In the genomic region with DNA sequence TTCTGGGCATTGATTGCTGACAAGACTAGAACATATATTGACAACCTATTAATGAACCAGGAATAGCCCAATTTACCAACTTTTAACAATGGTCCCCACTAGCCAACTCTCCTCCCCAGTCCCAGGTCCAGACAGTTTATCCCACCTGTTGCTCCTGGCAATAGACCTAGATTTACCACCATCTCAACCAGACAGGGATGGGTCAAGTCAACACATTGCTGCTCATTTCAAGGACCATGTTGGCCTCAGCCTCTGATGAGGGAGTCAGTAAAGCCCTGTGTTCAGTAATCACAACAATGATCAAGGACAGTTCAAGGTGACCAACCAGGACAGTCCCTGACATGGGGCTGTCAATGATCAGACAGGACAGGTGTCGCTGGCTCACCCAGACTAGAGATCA, we compare ENCODE assay signal across 23 mouse cellular contexts.
DNase-seq lines count a peak whose midpoint lies in the region; ATAC-seq and TF ChIP-seq lines count a peak whose summit lies in the region.
"Had no signal": no experiment of that assay in that cellular context is flagged by ENCODE, and none has a peak within 500 bp of the region (broad histone marks: within the 10 kb centered on the region; RNA-seq: fewer than 3 reads in every experiment).

No protein-coding gene starts in this region.

- peaks cover 7% of the 10 kb centered on the region for H3K4me1 ChIP-seq in heart, adult 2 months (ENCODE audit: control insufficient read depth, insufficient read depth, low read length)
- H3K4me1 ChIP-seq in heart, embryonic 11.5 days (ENCODE audit: control insufficient read depth, insufficient read depth, low read length) = peaks cover 23% of the 10 kb centered on the region; the same call in 1 of the 2 replicates
- H3K4me1 ChIP-seq: embryonic facial prominence, embryonic 12.5 days had no signal

- no peaks in the 10 kb centered on the region for H3K36me3 ChIP-seq in heart, adult 2 months (ENCODE audit: control insufficient read depth, insufficient read depth, low read length)
- H3K36me3 ChIP-seq in heart, embryonic 11.5 days (ENCODE audit: control insufficient read depth, insufficient read depth, low read length) = no peaks in the 10 kb centered on the region
- H3K36me3 ChIP-seq in myocyte (ENCODE audit: control insufficient read depth, insufficient read depth) = no peaks in the 10 kb centered on the region
- H3K36me3 ChIP-seq: embryonic facial prominence, embryonic 10.5 days; embryonic facial prominence, embryonic 12.5 days; forebrain, embryonic 15.5 days; G1E had no signal

- H3ac ChIP-seq in myocyte (ENCODE audit: control insufficient read depth, insufficient read length) = no peak overlapping the region

- no peak overlapping the region for H3K4me2 ChIP-seq in heart, embryonic 11.5 days
- peak overlapping the region; percentile 18 for H3K4me2 ChIP-seq in myocyte (ENCODE audit: low read depth)
- H3K4me2 ChIP-seq: embryonic facial prominence, embryonic 12.5 days; forebrain, embryonic 13.5 days; forebrain, embryonic 15.5 days had no signal

- 100% methylated on average over 1 of the region's 1 CpGs for WGBS in heart, adult 2 months
- 85% methylated on average over 1 of the region's 1 CpGs for WGBS in heart, embryonic 11.5 days (ENCODE audit: insufficient replicate concordance)

- no peak overlapping the region for H3K9ac ChIP-seq in heart, adult 2 months (ENCODE audit: low read depth, low read length)
- H3K9ac ChIP-seq in heart, embryonic 11.5 days (ENCODE audit: low read depth, low read length) = no peak overlapping the region
- H3K9ac ChIP-seq: embryonic facial prominence, embryonic 12.5 days; forebrain, embryonic 13.5 days; forebrain, embryonic 15.5 days had no signal

- H3K27ac ChIP-seq in heart, adult 2 months = no peak overlapping the region
- H3K27ac ChIP-seq in heart, embryonic 11.5 days (ENCODE audit: low read depth, low read length) = peak overlapping the region; percentile 84; the same call in 1 of the 2 replicates
- H3K27ac ChIP-seq: embryonic facial prominence, embryonic 10.5 days; embryonic facial prominence, embryonic 12.5 days; forebrain, embryonic 13.5 days; forebrain, embryonic 15.5 days had no signal

- TF ChIP-seq CTCF in heart, adult 2 months (IDR thresholded peaks at IDR 0.05) = no peak

- no peak for TF ChIP-seq EP300 in heart, adult 2 months (IDR thresholded peaks at IDR 0.05; ENCODE audit: insufficient read depth, low read depth, low read length)

- no peak for ATAC-seq in heart, embryonic 11.5 days (replicated peaks; ENCODE audit: insufficient number of reproducible peaks, low FRiP score, low TSS enrichment)
- ATAC-seq: activated CD4-positive, CD25-positive, alpha-beta regulatory T cell, adult 4 months; CD4-positive, CD25-positive, alpha-beta regulatory T cell, adult 4 months; forebrain, embryonic 13.5 days; forebrain, embryonic 15.5 days; Patski had no signal

- no peak overlapping the region for H3K4me3 ChIP-seq in heart, adult 2 months
- H3K4me3 ChIP-seq in heart, embryonic 11.5 days (ENCODE audit: low read depth, low read length) = no peak overlapping the region
- H3K4me3 ChIP-seq in myocyte = no peak overlapping the region
- H3K4me3 ChIP-seq: embryonic facial prominence, embryonic 10.5 days; embryonic facial prominence, embryonic 12.5 days; forebrain, embryonic 13.5 days; forebrain, embryonic 15.5 days had no signal

- intact Hi-C loops in heart, adult 2 months (cut with DNase I) = no loop called here
- intact Hi-C loops in heart, postnatal 36 days (cut with DNase I) = no loop called here

- no peak for TF ChIP-seq POLR2A in heart, adult 2 months (IDR thresholded peaks at IDR 0.05; ENCODE audit: insufficient read depth, low read depth, low read length)
- no peak for TF ChIP-seq POLR2A in myocyte (IDR thresholded peaks at IDR 0.05; ENCODE audit: insufficient read length, low read depth)

- H3K9me3 ChIP-seq in heart, embryonic 11.5 days (replicated peaks; ENCODE audit: control insufficient read depth, low read length) = no peaks in the 10 kb centered on the region
- H3K9me3 ChIP-seq: embryonic facial prominence, embryonic 10.5 days; embryonic facial prominence, embryonic 12.5 days; forebrain, embryonic 13.5 days; forebrain, embryonic 15.5 days had no signal

- no peaks in the 10 kb centered on the region for H3K27me3 ChIP-seq in heart, adult 2 months (ENCODE audit: control insufficient read depth, insufficient read depth, low read length)
- H3K27me3 ChIP-seq in heart, embryonic 11.5 days (ENCODE audit: control insufficient read depth, insufficient read depth, low read length) = no peaks in the 10 kb centered on the region
- no peaks in the 10 kb centered on the region for H3K27me3 ChIP-seq in myocyte (ENCODE audit: control insufficient read depth, insufficient read depth, insufficient read length)
- H3K27me3 ChIP-seq: CH12.LX; embryonic facial prominence, embryonic 12.5 days; forebrain, embryonic 13.5 days; forebrain, embryonic 15.5 days; Patski had no signal

- no peaks in the 10 kb centered on the region for H3K79me2 ChIP-seq in heart, adult 2 months (replicated peaks; ENCODE audit: control insufficient read depth, insufficient read depth, low read length)
- H3K79me2 ChIP-seq in myocyte (ENCODE audit: control insufficient read depth, insufficient read depth) = no peaks in the 10 kb centered on the region

- peak; percentile 64 for DNase-seq in heart, adult 11 months
- no peak for DNase-seq in heart, adult 2 months
- no peak for DNase-seq in heart, postnatal 36 days
- DNase-seq: adrenal gland, adult 8-10 months; adrenal gland, postnatal 14 days; adrenal gland, postnatal 36 days; B cell, adult 2 months; cerebellum, adult 11-12 months; cerebellum, adult 2 months; cerebellum, adult 9-10 months; cerebellum, postnatal 10 days; cerebellum, postnatal 25 days had no signal

TF ChIP-seq in myocyte, 11 proteins besides CTCF, POLR2A, EP300 and RAD21:
- TF ChIP-seq MYOD1 (IDR thresholded peaks at IDR 0.05; ENCODE audit: control insufficient read depth in 1 of 3, insufficient read length in 2 of 3, low read depth in 2 of 3) (peak in 2 of 3 experiments; percentile 55 to 73), REST (IDR thresholded peaks at IDR 0.05; ENCODE audit: insufficient read depth, insufficient read length) (no peak), MYOG (IDR thresholded peaks at IDR 0.05; ENCODE audit: control insufficient read depth in 1 of 3, insufficient read depth in 1 of 3, insufficient read length in 2 of 3, low read depth in 2 of 3) (peak in 2 of 3 experiments; percentile 38)
TF ChIP-seq in myocyte: peak in this region for 2.
